9 mouse cellular contexts compared by ENCODE assay signal in genomic region chr13:104509561-104510493, GRCm38 (mm10).
DNase-seq lines count a peak whose midpoint lies in the region; ATAC-seq and TF ChIP-seq lines count a peak whose summit lies in the region.
"Had no signal": no experiment of that assay in that cellular context is flagged by ENCODE, and none has a peak within 500 bp of the region (broad histone marks: within the 10 kb centered on the region; RNA-seq: fewer than 3 reads in every experiment).

No protein-coding gene starts in this region.

- DNase-seq in liver, adult 2 months (ENCODE audit: extremely low read depth, low read depth, low spot score), result peak; percentile 15
- no peak for DNase-seq in liver
- DNase-seq in cerebellum, adult 9-10 months, result peak; percentile 75
- DNase-seq in gastrocnemius, adult 8-10 months (ENCODE audit: low spot score in 2 of 2), result peak; percentile 80 to 84
- no peak for DNase-seq in frontal cortex, postnatal 25 days (ENCODE audit: low spot score in 2 of 2)

- no peaks in the 10 kb centered on the region for H3K27me3 ChIP-seq in liver, adult 2 months (ENCODE audit: control insufficient read depth, insufficient read depth, low read length)
- H3K27me3 ChIP-seq in hindbrain, embryonic 16.5 days (replicated peaks; ENCODE audit: control insufficient read depth, insufficient read depth, low read length), result no peaks in the 10 kb centered on the region; the same call in 1 of the 2 replicates

- H3K36me3 ChIP-seq in liver, adult 2 months (ENCODE audit: control insufficient read depth, insufficient read depth, low read length), result no peaks in the 10 kb centered on the region
- H3K36me3 ChIP-seq in hindbrain, embryonic 16.5 days (ENCODE audit: control insufficient read depth, insufficient read depth, low read length), result no peaks in the 10 kb centered on the region

- no peaks in the 10 kb centered on the region for H3K9me3 ChIP-seq in hindbrain, embryonic 16.5 days (ENCODE audit: control insufficient read depth, low read length)

- no peaks in the 10 kb centered on the region for H3K4me1 ChIP-seq in liver, adult 2 months (ENCODE audit: control insufficient read depth, insufficient read depth, low read length)
- no peaks in the 10 kb centered on the region; the same call in 1 of the 2 replicates for H3K4me1 ChIP-seq in hindbrain, embryonic 16.5 days (ENCODE audit: control insufficient read depth, insufficient read depth, low read depth, low read length)

- H3K9ac ChIP-seq in liver, adult 2 months (ENCODE audit: low read depth, low read length), result no peak overlapping the region
- no peak overlapping the region for H3K9ac ChIP-seq in hindbrain, embryonic 16.5 days (ENCODE audit: low read depth, low read length)

- TF ChIP-seq POLR2A in liver, adult 2 months (IDR thresholded peaks at IDR 0.05; ENCODE audit: extremely low read depth, insufficient read depth, low read length), result no peak

- no peak overlapping the region for H3K27ac ChIP-seq in liver, adult 2 months (replicated peaks; ENCODE audit: insufficient read depth, low read depth, low read length)
- H3K27ac ChIP-seq in hindbrain, embryonic 16.5 days (ENCODE audit: low read depth, low read length), result peak overlapping the region; percentile 29; the same call in 1 of the 2 replicates
- H3K27ac ChIP-seq: left cerebral cortex, adult 2 months had no signal

- no peaks in the 10 kb centered on the region for H3K79me2 ChIP-seq in liver, adult 2 months (ENCODE audit: control insufficient read depth, insufficient read depth, low read length)

- H3K4me2 ChIP-seq in hindbrain, embryonic 16.5 days (ENCODE audit: low read length), result 0 out of 2 replicates have a peak overlapping the region, but pooled peaks have one; percentile 16

- WGBS in liver, adult 2 months, result 68% methylated on average over 26 of the region's 26 CpGs
- 66% methylated on average over 26 of the region's 26 CpGs for WGBS in hindbrain, embryonic 16.5 days

- peak; percentile 79 for ATAC-seq in hindbrain, embryonic 16.5 days
- no peak for ATAC-seq in granulocyte monocyte progenitor cell, adult 5-6 weeks (replicated peaks; ENCODE audit: poor library complexity, severe bottlenecking)
- no peak for ATAC-seq in frontal cortex, adult (ENCODE audit: low TSS enrichment)

- H3K4me3 ChIP-seq in liver, adult 2 months (ENCODE audit: insufficient read depth, low read depth, low read length), result no peak overlapping the region
- no peak overlapping the region for H3K4me3 ChIP-seq in hindbrain, embryonic 16.5 days (ENCODE audit: low read length)
- H3K4me3 ChIP-seq: left cerebral cortex, adult 2 months had no signal

- no peak for TF ChIP-seq CTCF in liver, adult 2 months (IDR thresholded peaks at IDR 0.05; ENCODE audit: low read depth, low read length)

Comparison
In these comparisons a context has a peak if more than half of its experiments do, and no peak if none do; other contexts are left out.
1. DNase-seq: peak in liver, adult 2 months (single experiment), cerebellum, adult 9-10 months (single experiment) and gastrocnemius, adult 8-10 months (2 of 2); none in liver (single experiment) and frontal cortex, postnatal 25 days (0 of 2).